Mouse (Mus musculus) stomach, postnatal 0 days (tissue): ENCODE results near the gene Gtf3c5.

Experiments used
- CTCF ChIP-seq: IDR thresholded peaks from 2 replicates; pipeline ENCODE4 v1.5.1; 2016; ENCODE audit warnings: antibody characterized with exemption, low read depth, mild to moderate bottlenecking, moderate library complexity
- EP300 ChIP-seq: optimal IDR thresholded peaks from 2 replicates; pipeline ENCODE3; 2016; ENCODE audit warnings: antibody characterized with exemption

DNA sequence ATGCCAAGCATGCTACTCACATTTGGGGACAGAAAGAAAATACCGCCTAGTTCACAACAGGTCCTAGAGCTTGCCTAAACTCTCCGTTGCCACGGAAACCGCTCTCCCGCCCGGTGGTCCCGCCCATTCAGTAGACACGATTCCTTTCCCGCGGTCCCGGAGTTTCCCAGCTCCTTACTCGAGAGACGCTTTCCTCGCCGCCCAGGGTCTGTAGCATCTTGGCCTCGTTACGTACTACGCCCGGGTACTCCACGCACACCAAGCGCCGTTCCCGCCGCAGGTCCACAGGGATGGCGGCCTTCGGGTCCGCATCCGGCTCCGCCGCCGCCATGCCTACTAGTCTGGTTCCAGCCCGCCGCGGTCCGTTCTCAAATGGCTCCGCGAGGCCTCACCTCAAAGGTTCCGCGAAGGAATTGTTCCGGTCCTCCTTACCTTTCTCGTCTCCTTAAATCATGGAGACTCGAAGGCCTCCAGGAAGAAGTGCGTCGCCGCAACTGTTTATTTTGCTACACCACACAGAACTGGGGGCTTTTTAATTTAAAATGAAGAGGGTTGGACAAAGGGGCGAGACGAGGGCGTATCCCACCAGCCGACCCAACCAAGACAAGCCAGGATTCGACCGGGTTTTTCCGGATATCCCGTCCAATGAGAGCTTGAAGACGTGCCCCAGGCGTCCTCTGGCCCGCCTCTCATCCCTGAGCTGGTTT is 751 bp downstream of the Gtf3c5 start:
- TF ChIP-seq CTCF (peak; percentile 5; the same call in 1 of the 2 replicates), EP300 (no peak)
